Mouse (Mus musculus): Measurements from ENCODE around the gene Erf.

DNA sequence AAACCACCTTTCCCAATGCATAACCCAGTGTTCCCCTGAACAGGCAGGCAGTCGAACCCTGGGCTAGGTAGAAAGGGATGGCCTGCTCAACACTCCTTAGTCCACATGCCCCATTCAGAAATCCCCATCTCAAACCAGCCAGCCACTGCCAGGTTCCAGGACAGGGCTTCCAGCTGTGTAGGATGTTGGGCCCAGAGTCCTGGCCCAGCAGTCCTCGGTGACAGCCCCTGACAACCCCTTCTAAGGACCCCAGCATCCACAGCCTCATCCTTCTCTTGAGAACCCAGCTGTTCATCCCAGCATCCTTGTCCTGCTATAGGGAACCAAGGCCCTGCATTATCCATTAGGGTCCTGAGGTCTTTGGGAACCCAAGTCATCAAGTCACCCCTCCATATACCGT, 3.1 kb downstream of the Erf start:
- TF ChIP-seq CTCF (IDR thresholded peaks at IDR 0.05; ENCODE audit: extremely low read depth, insufficient read length, insufficient replicate concordance, low read depth, low read length) (no peak), POLR2A (IDR thresholded peaks at IDR 0.05; ENCODE audit: low read depth, low read length) (no peak)

Measured in small intestine, adult 2 months (tissue).